Mouse (Mus musculus): ENCODE data around the gene Sec61a1. TPM values are rescaled to one million over a fixed set of nuclear protein-coding genes. Genes with fewer than 3 reads are reported as not detected.

Gene Sec61a1
- polyA plus RNA-seq, 1 experiment: 146 TPM

DNA sequence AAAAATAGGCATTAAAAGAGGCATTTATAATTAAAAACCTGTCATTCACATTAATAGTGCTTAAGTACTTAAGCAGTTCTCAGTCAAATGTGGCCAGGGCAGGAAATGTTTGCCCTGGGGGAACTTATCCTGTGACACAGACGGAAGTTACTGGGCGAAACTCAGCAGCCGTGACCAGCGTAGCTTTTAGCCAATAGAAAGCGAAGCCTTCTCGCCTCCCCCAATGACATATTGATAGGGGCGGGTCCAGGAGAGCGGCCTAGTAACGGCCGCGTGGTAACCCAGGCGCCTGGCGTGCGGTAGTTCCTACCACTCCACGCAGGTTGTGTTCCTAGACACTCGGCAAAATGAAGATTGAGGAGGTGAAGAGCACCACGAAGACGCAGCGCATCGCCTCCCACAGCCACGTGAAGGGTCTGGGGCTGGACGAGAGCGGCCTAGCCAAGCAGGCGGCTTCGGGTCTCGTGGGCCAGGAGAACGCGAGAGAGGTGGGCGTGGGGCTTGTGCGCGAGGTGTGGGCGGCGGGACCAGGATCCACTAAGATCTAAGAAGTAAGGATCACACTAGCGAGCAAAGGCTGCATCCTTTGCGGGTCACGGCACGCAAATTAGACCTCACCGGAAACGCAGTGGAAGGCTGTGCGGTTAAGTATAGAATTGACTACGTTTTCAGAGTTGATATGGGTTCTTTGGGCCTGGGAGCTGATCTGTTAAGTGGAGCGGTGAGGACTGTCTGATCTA lies 53.4 kb downstream of the Sec61a1 start, which contains the start of gene Ruvbl1:
Gene Ruvbl1 (plus strand): TSS at position 229 of the 740 bp plus-strand sequence.
- Histone ChIP-seq H3K27ac (ENCODE audit: insufficient read depth, low read depth, low read length) (no peak within 1 kb of the TSS), H3K27me3 (replicated peaks; ENCODE audit: control insufficient read depth, insufficient read depth, low read length) (no peaks in the 10 kb centered on the region), H3K4me3 (ENCODE audit: insufficient read depth, low read depth, low read length) (peak within 1 kb of the TSS; percentile 94), H3K36me3 (ENCODE audit: control insufficient read depth, insufficient read depth, low read length) (no peaks in the 10 kb centered on the region), H3K4me1 (ENCODE audit: control insufficient read depth, insufficient read depth, low read length) (peaks cover 5% of the 10 kb centered on the region; the same call in 1 of the 2 replicates)
- TF ChIP-seq CTCF (conservative IDR thresholded peaks at IDR 0.05; ENCODE audit: insufficient read depth, insufficient read length, low read depth, low read length) (no peak), POLR2A (IDR thresholded peaks at IDR 0.05; ENCODE audit: low read depth, low read length) (peak; percentile 5)
- peak; percentile 96 for DNase-seq
- WGBS: 1% methylated on average over 42 of the region's 42 CpGs

DNA sequence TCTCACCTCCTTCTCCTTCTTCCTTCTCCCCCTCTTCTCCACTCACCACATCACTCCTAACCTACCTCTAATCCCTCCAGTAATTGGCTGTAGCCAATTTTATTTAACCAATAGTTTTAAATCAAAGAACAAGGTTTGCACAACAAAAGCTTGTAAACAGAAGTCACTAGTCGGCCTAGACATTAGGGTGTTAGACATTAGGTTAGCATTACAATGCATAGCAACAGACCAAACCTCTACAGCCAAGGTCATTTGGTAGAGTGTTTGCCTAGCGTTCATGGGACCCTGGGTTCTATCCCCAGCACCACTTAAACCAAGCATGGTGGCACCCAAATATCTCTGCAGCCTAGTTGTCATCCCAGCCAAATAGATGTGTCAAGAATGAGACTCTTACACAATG lies 64.2 kb downstream of the Sec61a1 start:
- no peak for DNase-seq
- no peak overlapping the region for H3K4me3 ChIP-seq (ENCODE audit: insufficient read depth, low read depth, low read length)
- H3K4me1 ChIP-seq (ENCODE audit: control insufficient read depth, insufficient read depth, low read length): no peaks in the 10 kb centered on the region
- WGBS: 68% methylated on average over 2 of the region's 2 CpGs
- no peaks in the 10 kb centered on the region for H3K27me3 ChIP-seq (replicated peaks; ENCODE audit: control insufficient read depth, insufficient read depth, low read length)
- H3K27ac ChIP-seq (ENCODE audit: insufficient read depth, low read depth, low read length): no peak overlapping the region
- no peaks in the 10 kb centered on the region for H3K36me3 ChIP-seq (ENCODE audit: control insufficient read depth, insufficient read depth, low read length)
- TF ChIP-seq CTCF (conservative IDR thresholded peaks at IDR 0.05; ENCODE audit: insufficient read depth, insufficient read length, low read depth, low read length) (no peak), POLR2A (IDR thresholded peaks at IDR 0.05; ENCODE audit: low read depth, low read length) (no peak)

Other genes with a start within 250 kb of the Sec61a1 start
- 32.5 and 38.7 TPM in 2 replicates for gene Eefsec, start 72.4 kb downstream of the Sec61a1 start, polyA plus RNA-seq (2012; rRNA removed)
- gene Ruvbl1, start 53.5 kb downstream of the Sec61a1 start, polyA plus RNA-seq (2012; rRNA removed): 21.4 and 22.9 TPM in 2 replicates
- gene Kbtbd12, start 119.0 kb upstream of the Sec61a1 start, polyA plus RNA-seq (2012; rRNA removed): 0.44 TPM in 1 of 2 replicates, not detected in the other
- gene Mgll, start 205.5 kb upstream of the Sec61a1 start, polyA plus RNA-seq (2012; rRNA removed): 152 and 159 TPM in 2 replicates